8 mouse cellular contexts compared by ENCODE assay signal in genomic region chr19:15924181-15924865, GRCm38 (mm10). TPM values are rescaled to one million over a fixed set of nuclear protein-coding genes. Genes with fewer than 3 reads are reported as not detected.
DNase-seq lines count a peak whose midpoint lies in the region; ATAC-seq and TF ChIP-seq lines count a peak whose summit lies in the region.

No protein-coding gene starts in this region.

- peaks cover 17% of the 10 kb centered on the region for H3K36me3 ChIP-seq in erythroblast, embryonic 14.5 days (ENCODE audit: control insufficient read depth)
- peaks cover 13% of the 10 kb centered on the region for H3K36me3 ChIP-seq in heart, embryonic 13.5 days
- no peaks in the 10 kb centered on the region for H3K36me3 ChIP-seq in kidney, postnatal 0 days (ENCODE audit: insufficient read depth, low read length)
- no peaks in the 10 kb centered on the region for H3K36me3 ChIP-seq in midbrain, embryonic 16.5 days (ENCODE audit: control insufficient read depth, insufficient read depth, low read length)

- H3K9me3 ChIP-seq in erythroblast, embryonic 14.5 days (ENCODE audit: control insufficient read depth, low read length), result no peaks in the 10 kb centered on the region
- H3K9me3 ChIP-seq in heart, embryonic 13.5 days, result no peaks in the 10 kb centered on the region
- no peaks in the 10 kb centered on the region for H3K9me3 ChIP-seq in kidney, postnatal 0 days (replicated peaks; ENCODE audit: low read length)
- H3K9me3 ChIP-seq in midbrain, embryonic 16.5 days (replicated peaks; ENCODE audit: control insufficient read depth, low read length, poor library complexity, severe bottlenecking), result no peaks in the 10 kb centered on the region

- under 1% methylated on average over 46 of the region's 46 CpGs for WGBS in heart, embryonic 13.5 days
- under 1% methylated on average over 46 of the region's 46 CpGs for WGBS in kidney, postnatal 0 days
- WGBS in midbrain, embryonic 16.5 days, result under 1% methylated on average over 46 of the region's 46 CpGs

- H3K27ac ChIP-seq in heart, embryonic 13.5 days (replicated peaks), result peak overlapping the region; percentile 93
- peak overlapping the region; percentile 74; the same call in 1 of the 2 replicates for H3K27ac ChIP-seq in kidney, postnatal 0 days
- peak overlapping the region; percentile 48 for H3K27ac ChIP-seq in midbrain, embryonic 16.5 days (ENCODE audit: low read length)

- peak; percentile 73 for DNase-seq in CD4-positive, CD25-positive, alpha-beta regulatory T cell, adult 2 months (ENCODE audit: low read depth, low spot score)
- peak; percentile 16 for DNase-seq in brain, embryonic 18.5 days (ENCODE audit: low read depth, low spot score)
- peak; percentile 53 for DNase-seq in kidney, postnatal 0 days (ENCODE audit: low spot score)
- peak; percentile 72 for DNase-seq in liver
- peak; percentile 52 to 61 for DNase-seq in spleen, postnatal 10 days (ENCODE audit: low spot score in 2 of 2)

- peak overlapping the region; percentile 86 for H3K9ac ChIP-seq in heart, embryonic 13.5 days
- peak overlapping the region; percentile 54 for H3K9ac ChIP-seq in kidney, postnatal 0 days (ENCODE audit: low read depth, low read length)
- peak overlapping the region; percentile 68 for H3K9ac ChIP-seq in midbrain, embryonic 16.5 days (ENCODE audit: low read depth, low read length)

- peak overlapping the region; percentile 89 for H3K4me3 ChIP-seq in erythroblast, embryonic 14.5 days (replicated peaks)
- peak overlapping the region; percentile 75 for H3K4me3 ChIP-seq in heart, embryonic 13.5 days
- H3K4me3 ChIP-seq in kidney, postnatal 0 days (replicated peaks; ENCODE audit: low read depth, low read length), result peak overlapping the region; percentile 50
- H3K4me3 ChIP-seq in midbrain, embryonic 16.5 days (ENCODE audit: low read depth, low read length), result peak overlapping the region; percentile 62

- no peaks in the 10 kb centered on the region for H3K27me3 ChIP-seq in erythroblast, embryonic 14.5 days (ENCODE audit: control insufficient read depth)
- no peaks in the 10 kb centered on the region for H3K27me3 ChIP-seq in heart, embryonic 13.5 days (replicated peaks)
- no peaks in the 10 kb centered on the region for H3K27me3 ChIP-seq in kidney, postnatal 0 days (ENCODE audit: insufficient read depth, low read length)
- H3K27me3 ChIP-seq in midbrain, embryonic 16.5 days (ENCODE audit: control insufficient read depth, insufficient read depth, low read depth, low read length), result peaks cover 4% of the 10 kb centered on the region

- peaks cover 35% of the 10 kb centered on the region for H3K4me1 ChIP-seq in erythroblast, embryonic 14.5 days (ENCODE audit: control insufficient read depth)
- H3K4me1 ChIP-seq in heart, embryonic 13.5 days, result peaks cover 29% of the 10 kb centered on the region
- peaks cover 13% of the 10 kb centered on the region for H3K4me1 ChIP-seq in kidney, postnatal 0 days (replicated peaks; ENCODE audit: insufficient read depth, low read length)
- peaks cover 14% of the 10 kb centered on the region for H3K4me1 ChIP-seq in midbrain, embryonic 16.5 days (ENCODE audit: control insufficient read depth, insufficient read depth, low read length)

- TF ChIP-seq CTCF in kidney, postnatal 0 days (IDR thresholded peaks at IDR 0.05; ENCODE audit: low read depth), result peak; percentile 19; the same call in 1 of the 2 replicates

- ATAC-seq in heart, embryonic 13.5 days (ENCODE audit: extremely low read depth, insufficient number of reproducible peaks, low FRiP score, low TSS enrichment), result 0 out of 2 replicates have a peak, but pooled peaks have one; percentile 20
- peak; percentile 53 for ATAC-seq in kidney, postnatal 0 days (replicated peaks; ENCODE audit: low FRiP score, low read depth)
- ATAC-seq in midbrain, embryonic 16.5 days, result peak; percentile 83

- peak overlapping the region; percentile 99 for H3K4me2 ChIP-seq in heart, embryonic 13.5 days
- H3K4me2 ChIP-seq in kidney, postnatal 0 days (ENCODE audit: low read length), result peak overlapping the region; percentile 94
- H3K4me2 ChIP-seq in midbrain, embryonic 16.5 days (ENCODE audit: low read length), result peak overlapping the region; percentile 95

RNA-seq across cellular contexts. Expression of gene Psat1, which starts 22.8 kb away (rescaled TPM):
- 0.14 and 0.48 TPM in 2 replicates for polyA plus RNA-seq in erythroblast, embryonic 14.5 days (2012)
- 60.4 and 65.8 TPM in 2 replicates for polyA plus RNA-seq in heart, embryonic 13.5 days (2015; fragmentation: Nextera tagmentation; extraction: Ambion mirVana)
- polyA plus RNA-seq in kidney, postnatal 0 days (2015; fragmentation: Nextera tagmentation; extraction: Ambion mirVana), result 55.0 and 55.2 TPM in 2 replicates
- polyA plus RNA-seq in midbrain, embryonic 16.5 days (2015; fragmentation: Nextera tagmentation; extraction: Ambion mirVana), result 77.2 and 82.2 TPM in 2 replicates

Comparison
In these comparisons a context has a peak if more than half of its experiments do, and no peak if none do; other contexts are left out.
1. Peak in every context shown above with its lines: DNase-seq, ATAC-seq, H3K4me3 ChIP-seq and H3K27ac ChIP-seq.
2. DNase-seq: peak in every context shown above with its lines; median percentile 73 in CD4-positive, CD25-positive, alpha-beta regulatory T cell, adult 2 months; 72 in liver; 56 in spleen, postnatal 10 days; 53 in kidney, postnatal 0 days; 16 in brain, embryonic 18.5 days.
3. ATAC-seq: peak in every context shown above with its lines; median percentile 83 in midbrain, embryonic 16.5 days; 53 in kidney, postnatal 0 days; 20 in heart, embryonic 13.5 days.
4. RNA of gene Psat1, which starts 22.8 kb away (polyA plus RNA-seq): 77.2 to 82.2 TPM in midbrain, embryonic 16.5 days, 60.4 to 65.8 TPM in heart, embryonic 13.5 days and 55.0 to 55.2 TPM in kidney, postnatal 0 days; 0.14 to 0.48 TPM in erythroblast, embryonic 14.5 days; every median in the first group is over 10 times any median in the second.